Mouse (Mus musculus) CH12.LX (cell line): ENCODE results near the gene Siah2.

Experiments
- CTCF ChIP-seq, 2 experiments: IDR thresholded peaks in 1 of 2; conservative IDR thresholded peaks in 1 of 2; 2 replicates each; pipeline ENCODE4 v1.5.1; 2011 to 2012; ENCODE audit warnings: low read depth in 2 of 2, low read length in 2 of 2, improper control_type of control experiment in 1 of 2, inconsistent platforms in 1 of 2, mild to moderate bottlenecking in 1 of 2, moderate library complexity in 1 of 2
- ELF1 ChIP-seq: IDR thresholded peaks from 2 replicates; pipeline ENCODE4 v1.6.1; 2014; ENCODE audit warnings: low read depth, mild to moderate bottlenecking, inconsistent platforms, low read length, improper control_type of control experiment
- EP300 ChIP-seq: IDR thresholded peaks from 2 replicates; pipeline ENCODE4 v1.6.1; 2011; ENCODE audit warnings: low read length, improper control_type of control experiment
- JUN ChIP-seq: IDR thresholded peaks from 2 replicates; pipeline ENCODE4 v1.6.1; 2011; ENCODE audit warnings: low read depth, mild to moderate bottlenecking, low read length, improper control_type of control experiment, moderate library complexity; ENCODE audit not compliant: insufficient read depth
- KAT2A ChIP-seq: IDR thresholded peaks from 2 replicates; pipeline ENCODE4 v1.6.1; 2012; ENCODE audit warnings: low read length, improper control_type of control experiment, inconsistent platforms; ENCODE audit not compliant: insufficient replicate concordance
- MAX ChIP-seq: IDR thresholded peaks from 2 replicates; pipeline ENCODE4 v1.6.1; 2011; ENCODE audit warnings: low read length, improper control_type of control experiment
- MXI1 ChIP-seq: IDR thresholded peaks from 2 replicates; pipeline ENCODE4 v1.6.1; 2011; ENCODE audit warnings: mild to moderate bottlenecking, low read depth, low read length, improper control_type of control experiment
- NRF1 ChIP-seq: IDR thresholded peaks from 2 replicates; pipeline ENCODE4 v1.6.1; 2014; ENCODE audit warnings: low read depth, mild to moderate bottlenecking, inconsistent platforms, low read length, improper control_type of control experiment, moderate library complexity
- POLR2A ChIP-seq: IDR thresholded peaks from 2 replicates; pipeline ENCODE4 v1.6.1; 2011; ENCODE audit warnings: low read depth, mild to moderate bottlenecking, improper control_type of control experiment, low read length
- SIN3A ChIP-seq: IDR thresholded peaks from 2 replicates; pipeline ENCODE4 v1.6.1; 2012; ENCODE audit warnings: low read length, improper control_type of control experiment, inconsistent platforms
- TCF12 ChIP-seq: IDR thresholded peaks from 2 replicates; pipeline ENCODE4 v1.6.1; 2014; ENCODE audit warnings: low read depth, mild to moderate bottlenecking, inconsistent platforms, low read length, improper control_type of control experiment

GRCm38 (mm10) chr3:58727601-58728000 is 35.4 kb upstream of the Siah2 start:
- no peak for TF ChIP-seq MAX
- TF ChIP-seq CTCF (conservative IDR thresholded peaks at IDR 0.05 in 1 of 2, IDR thresholded peaks at IDR 0.05 in 1 of 2; ENCODE audit: low read depth in 2 of 2, low read length in 2 of 2) = no peak
- no peak for TF ChIP-seq ELF1
- no peak for TF ChIP-seq POLR2A
- TF ChIP-seq MXI1 = no peak
- TF ChIP-seq NRF1 = no peak
- no peak for TF ChIP-seq SIN3A
- no peak for TF ChIP-seq EP300
- TF ChIP-seq JUN = no peak
- no peak for TF ChIP-seq TCF12
- no peak for TF ChIP-seq KAT2A
